ENCODE assay signal across 8 mouse cellular contexts in the genomic region with DNA sequence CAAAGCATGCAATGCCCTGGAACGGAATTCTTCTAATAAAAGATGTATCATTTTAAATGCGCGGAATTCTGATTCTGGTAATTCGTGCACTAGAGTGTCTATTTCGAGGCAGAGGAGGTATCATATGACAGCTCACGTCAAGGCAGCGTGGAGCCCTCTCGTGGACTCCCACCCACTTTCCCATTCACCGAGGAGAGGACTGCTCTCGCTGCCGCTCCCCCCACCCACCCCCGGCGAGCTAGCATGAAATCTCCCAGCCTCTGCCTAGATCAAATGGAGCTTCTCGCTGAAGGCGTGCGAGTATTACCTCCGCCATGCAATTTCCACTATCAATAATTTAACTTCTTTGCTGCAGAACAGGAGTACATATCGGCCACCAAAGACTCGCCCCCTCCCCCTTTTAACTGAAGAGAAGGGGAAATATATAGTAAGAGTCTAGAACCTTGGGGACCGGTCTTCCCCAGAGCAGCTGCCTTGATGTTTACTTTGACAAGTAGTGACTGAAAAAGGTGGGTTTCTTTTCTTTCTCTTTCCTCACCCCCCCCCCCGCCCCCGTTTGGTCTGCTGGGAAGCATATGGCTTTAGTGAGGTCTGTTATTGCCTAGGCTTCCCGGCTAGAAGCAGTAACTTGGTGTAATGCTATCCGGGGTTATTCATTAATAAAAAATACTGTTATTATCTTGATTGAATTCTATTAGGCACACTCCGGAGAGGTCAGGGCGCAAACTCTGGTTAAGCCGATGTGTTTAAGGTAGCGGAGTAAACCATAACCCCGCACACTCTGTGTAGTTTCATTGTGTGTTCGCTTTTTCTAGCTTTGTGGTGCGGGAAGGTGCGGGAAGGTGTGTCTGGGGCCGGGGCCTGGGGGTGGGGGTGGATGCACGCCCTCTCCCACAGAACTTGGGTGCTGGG. TPM values are rescaled to one million over a fixed set of nuclear protein-coding genes. Genes with fewer than 3 reads are reported as not detected.
DNase-seq lines count a peak whose midpoint lies in the region; ATAC-seq and TF ChIP-seq lines count a peak whose summit lies in the region.

No protein-coding gene starts in this region.

- no peak for ATAC-seq in heart, embryonic 15.5 days (replicated peaks; ENCODE audit: insufficient number of reproducible peaks, insufficient read depth, low FRiP score, low read depth)
- ATAC-seq in forebrain, postnatal 0 days, result peak; percentile 65
- 0 out of 2 replicates have a peak, but pooled peaks have one; percentile 13 for ATAC-seq in limb, embryonic 11.5 days (ENCODE audit: insufficient number of reproducible peaks, low FRiP score, low TSS enrichment, low read depth)

- TF ChIP-seq POLR2A in olfactory bulb, adult 2 months (IDR thresholded peaks at IDR 0.05; ENCODE audit: insufficient read depth, low read depth, low read length), result no peak

- H3K4me2 ChIP-seq in heart, embryonic 15.5 days, result peak overlapping the region; percentile 95
- H3K4me2 ChIP-seq in forebrain, postnatal 0 days (ENCODE audit: low read depth), result peak overlapping the region; percentile 65
- peak overlapping the region; percentile 84 for H3K4me2 ChIP-seq in limb, embryonic 11.5 days (ENCODE audit: low read depth, severe bottlenecking)

- WGBS in heart, embryonic 15.5 days, result 3% methylated on average over 34 of the region's 34 CpGs
- WGBS in forebrain, postnatal 0 days, result 1% methylated on average over 34 of the region's 34 CpGs
- WGBS in limb, embryonic 11.5 days, result 3% methylated on average over 34 of the region's 34 CpGs
- WGBS in olfactory bulb, adult 2 months, result 3% methylated on average over 34 of the region's 34 CpGs

- no peak for DNase-seq in heart, adult 8-10 months (ENCODE audit: low spot score)
- peak; percentile 65 to 75 for DNase-seq in cerebellum, adult 18-20 months
- peak; percentile 65 for DNase-seq in forebrain, postnatal 0 days
- peak; percentile 38 for DNase-seq in limb, embryonic 11.5 days (ENCODE audit: low spot score)
- no peak for DNase-seq in urinary bladder, postnatal 4 days (ENCODE audit: low spot score in 2 of 2)
- no peak for DNase-seq in adrenal gland, postnatal 14 days

- no peak overlapping the region for H3K27ac ChIP-seq in heart, embryonic 15.5 days
- no peak overlapping the region for H3K27ac ChIP-seq in forebrain, postnatal 0 days (ENCODE audit: low read depth, low read length)
- no peak overlapping the region for H3K27ac ChIP-seq in limb, embryonic 11.5 days (replicated peaks; ENCODE audit: low read depth, low read length)
- H3K27ac ChIP-seq in olfactory bulb, adult 2 months (ENCODE audit: insufficient read depth, low read depth, low read length), result no peak overlapping the region

- peak overlapping the region; percentile 58 for H3K4me3 ChIP-seq in heart, embryonic 15.5 days
- peak overlapping the region; percentile 42 for H3K4me3 ChIP-seq in forebrain, postnatal 0 days (ENCODE audit: low read depth, low read length)
- H3K4me3 ChIP-seq in limb, embryonic 11.5 days (ENCODE audit: low read depth, low read length), result peak overlapping the region; percentile 62
- peak overlapping the region; percentile 57 for H3K4me3 ChIP-seq in olfactory bulb, adult 2 months (ENCODE audit: insufficient read depth, low read depth, low read length)

- peak; percentile 50 for TF ChIP-seq CTCF in forebrain, postnatal 0 days (IDR thresholded peaks at IDR 0.05; ENCODE audit: low read depth)
- no peak for TF ChIP-seq CTCF in olfactory bulb, adult 2 months (IDR thresholded peaks at IDR 0.05; ENCODE audit: insufficient read depth, low read depth, low read length)

- H3K9ac ChIP-seq in heart, embryonic 15.5 days, result peak overlapping the region; percentile 49; the same call in 1 of the 2 replicates
- peak overlapping the region; percentile 48; the same call in 1 of the 2 replicates for H3K9ac ChIP-seq in forebrain, postnatal 0 days
- H3K9ac ChIP-seq in limb, embryonic 11.5 days (ENCODE audit: low read length), result no peak overlapping the region

- H3K4me1 ChIP-seq in heart, embryonic 15.5 days (replicated peaks), result peaks cover 28% of the 10 kb centered on the region
- H3K4me1 ChIP-seq in forebrain, postnatal 0 days (ENCODE audit: insufficient read depth), result 0 out of 2 replicates have a peak, but pooled peaks cover 4% of the 10 kb centered on the region
- peaks cover 13% of the 10 kb centered on the region for H3K4me1 ChIP-seq in limb, embryonic 11.5 days (ENCODE audit: control insufficient read depth, insufficient read depth, low read length)
- H3K4me1 ChIP-seq in olfactory bulb, adult 2 months (ENCODE audit: control insufficient read depth, insufficient read depth, low read length), result peaks cover 7% of the 10 kb centered on the region; the same call in 1 of the 2 replicates

- peaks cover 38% of the 10 kb centered on the region for H3K27me3 ChIP-seq in heart, embryonic 15.5 days
- peaks cover 39% of the 10 kb centered on the region for H3K27me3 ChIP-seq in forebrain, postnatal 0 days (ENCODE audit: insufficient read depth, low read length)
- H3K27me3 ChIP-seq in limb, embryonic 11.5 days (ENCODE audit: control insufficient read depth, insufficient read depth, low read length), result no peaks in the 10 kb centered on the region; the same call in 1 of the 2 replicates

- no peaks in the 10 kb centered on the region for H3K9me3 ChIP-seq in heart, embryonic 15.5 days (replicated peaks)
- no peaks in the 10 kb centered on the region for H3K9me3 ChIP-seq in forebrain, postnatal 0 days (ENCODE audit: low read length)
- no peaks in the 10 kb centered on the region for H3K9me3 ChIP-seq in limb, embryonic 11.5 days (ENCODE audit: control insufficient read depth, low read length)

- no peaks in the 10 kb centered on the region for H3K36me3 ChIP-seq in heart, embryonic 15.5 days
- H3K36me3 ChIP-seq in forebrain, postnatal 0 days (ENCODE audit: insufficient read depth), result no peaks in the 10 kb centered on the region
- no peaks in the 10 kb centered on the region for H3K36me3 ChIP-seq in limb, embryonic 11.5 days (ENCODE audit: control insufficient read depth, insufficient read depth, low read length)

RNA-seq across cellular contexts. Expression of a gene that starts 18.0 kb away (rescaled TPM):
- polyA plus RNA-seq in heart, embryonic 15.5 days (2015; fragmentation: Nextera tagmentation; extraction: Ambion mirVana), result 0.50 and 0.96 TPM in 2 replicates
- total RNA-seq in heart, adult 8-10 months (2022), result 1 to 10 TPM; 4.2 to 8.0 (median 6.2) TPM
- 4.6 and 8.0 TPM in 2 replicates for total RNA-seq in forebrain, postnatal 0 days (2014; rRNA removed)
- 3.6 and 6.0 TPM in 2 replicates for polyA plus RNA-seq in forebrain, postnatal 0 days (2015; fragmentation: Nextera tagmentation; extraction: Ambion mirVana)
- polyA plus RNA-seq in limb, embryonic 11.5 days (2014; fragmentation: Nextera tagmentation; extraction: Ambion mirVana), result 5.9 and 6.8 TPM in 2 replicates
- polyA plus RNA-seq in olfactory bulb, adult 2 months (2012; ENCODE audit: insufficient read depth, insufficient read length, low replicate concordance, missing spikeins), result not detected in 2 replicates
- total RNA-seq in adrenal gland, postnatal 14 days (2021), result 0.34 and 0.41 TPM in 2 replicates

Comparison
In these comparisons a context has a peak if more than half of its experiments do, and no peak if none do; other contexts are left out.
1. DNase-seq: peak in cerebellum, adult 18-20 months (2 of 2), forebrain, postnatal 0 days (single experiment) and limb, embryonic 11.5 days (single experiment); none in heart, adult 8-10 months (single experiment), urinary bladder, postnatal 4 days (0 of 2) and adrenal gland, postnatal 14 days (single experiment).
2. Peak in every context shown above with its lines, with median percentiles within 50 percentile points of each other: H3K4me2 ChIP-seq and H3K4me3 ChIP-seq.